Mouse (Mus musculus) small intestine, adult 2 months (tissue): ENCODE data around the gene Dad1. TPM values are rescaled to one million over a fixed set of nuclear protein-coding genes. Genes with fewer than 3 reads are reported as not detected.

Experiments used
- H3K27ac ChIP-seq: fragments of 200-500 bp; 2 replicates; pipeline ENCODE4 v1.5.1; 2012; ENCODE audit warnings: low read depth, low read length, control low read depth, inconsistent platforms; ENCODE audit not compliant: insufficient read depth
- H3K27me3 ChIP-seq: fragments of 200-500 bp; 2 replicates; pipeline ENCODE4 v1.6.1; 2012; ENCODE audit warnings: mild to moderate bottlenecking, moderate library complexity, low read length, inconsistent platforms; ENCODE audit not compliant: control insufficient read depth, insufficient read depth
- H3K36me3 ChIP-seq: fragments of 200-500 bp; 2 replicates; pipeline ENCODE4 v1.6.1; 2012; ENCODE audit warnings: mild to moderate bottlenecking, low read length, control low read depth, inconsistent platforms; ENCODE audit not compliant: control insufficient read depth, insufficient read depth
- H3K4me1 ChIP-seq: fragments of 200-500 bp; 2 replicates; pipeline ENCODE4 v1.6.1; 2012; ENCODE audit warnings: low read length, inconsistent platforms, mixed read lengths; ENCODE audit not compliant: control insufficient read depth, insufficient read depth, insufficient read length
- H3K4me3 ChIP-seq: fragments of 200-500 bp; 2 replicates; pipeline ENCODE4 v1.5.1; 2012; ENCODE audit warnings: low read depth, mild to moderate bottlenecking, control low read depth, inconsistent platforms, low read length, moderate library complexity
- CTCF ChIP-seq: fragments of 200-500 bp; IDR thresholded peaks from 2 replicates; pipeline ENCODE4 v1.5.1; 2012; ENCODE audit warnings: low read depth, mild to moderate bottlenecking, control low read depth, inconsistent platforms, low read length, moderate library complexity, mixed read lengths; ENCODE audit not compliant: insufficient replicate concordance, insufficient read length; ENCODE audit errors: extremely low read depth
- POLR2A ChIP-seq: fragments of 200-500 bp; IDR thresholded peaks from 2 replicates; pipeline ENCODE4 v1.6.1; 2012; ENCODE audit warnings: low read depth, mild to moderate bottlenecking, control low read depth, inconsistent platforms, low read length, moderate library complexity
- WGBS: fragments of 180-500 bp; shearing (Covaris S2); methylation state at CpG from one replicate; pipeline ENCODE4 v1.1.7; 2018; 5-methylcytosine and 5-hydroxymethylcytosine counted together
- polyA plus RNA-seq: library from polyadenylated mRNA; depleted of rRNA; stranded (reverse); fragments of >200 nt; gene quantifications from 2 replicates; pipeline ENCODE4 v1.2.3, GENCODE M21; 2012

The Dad1 gene
- polyA plus RNA-seq, 1 experiment: 627 TPM

DNA sequence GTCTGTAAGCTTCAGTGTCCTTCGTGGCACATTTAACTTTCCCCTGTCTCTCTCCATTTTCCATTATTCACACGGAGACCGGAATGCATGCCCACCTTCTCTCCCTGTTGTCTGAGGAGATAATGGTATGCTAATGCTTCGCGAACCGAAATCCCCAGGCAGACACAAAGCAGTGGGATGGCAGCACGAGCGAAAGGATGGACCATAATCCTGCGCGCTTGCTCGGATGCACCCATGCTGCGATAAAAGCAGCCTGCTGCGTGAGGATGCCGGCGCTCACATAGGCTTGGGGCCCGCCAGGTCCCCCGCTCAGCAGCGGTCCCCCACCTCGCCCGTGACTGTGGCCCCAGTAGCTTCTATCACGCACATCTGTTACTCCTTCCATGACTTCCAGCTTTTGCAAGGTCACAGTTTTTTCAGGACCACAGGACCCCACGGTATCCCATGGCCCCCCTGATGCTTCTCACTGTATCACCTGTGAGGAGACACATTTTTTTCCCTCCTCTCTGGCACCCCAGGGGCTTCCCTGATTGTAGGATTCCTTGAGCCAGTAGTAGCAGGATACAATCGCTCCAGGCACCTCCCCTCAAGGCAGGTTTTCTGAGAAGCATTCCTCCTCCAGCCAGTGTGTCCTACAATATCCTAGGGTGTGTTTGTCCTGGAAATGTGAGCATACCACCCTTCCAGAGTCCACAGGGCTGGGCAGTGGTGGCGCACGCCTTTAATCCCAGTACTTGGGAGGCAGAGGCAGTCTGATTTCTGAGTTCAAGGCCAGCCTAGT lies 24.8 kb downstream of the Dad1 start:
- Histone ChIP-seq H3K36me3 (no peaks in the 10 kb centered on the region), H3K27me3 (no peaks in the 10 kb centered on the region), H3K27ac (peak overlapping the region; percentile 18; the same call in 1 of the 2 replicates), H3K4me1 (peaks cover 43% of the 10 kb centered on the region), H3K4me3 (no peak overlapping the region)
- TF ChIP-seq CTCF (no peak), POLR2A (no peak)
- WGBS: 81% methylated on average over 25 of the region's 25 CpGs

DNA sequence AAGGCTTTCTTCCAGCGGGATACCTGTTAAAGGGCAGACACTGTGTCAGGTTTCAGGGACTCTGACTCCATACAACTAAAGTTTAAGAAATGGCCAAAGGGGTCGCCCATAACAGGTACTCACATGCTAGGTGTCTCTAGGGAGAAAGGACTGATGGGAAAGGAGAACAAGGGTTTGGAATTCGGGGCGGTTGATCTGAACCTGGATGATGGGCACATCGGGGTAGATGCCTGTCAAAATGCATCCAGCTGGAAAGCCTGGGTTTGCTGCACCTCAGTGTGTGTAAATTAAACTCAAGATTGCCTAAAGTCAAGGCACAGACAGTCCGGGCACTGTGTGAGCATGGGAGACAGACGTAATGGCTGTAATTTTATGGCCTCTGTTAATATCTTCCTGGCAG lies 25.4 kb downstream of the Dad1 start:
- Histone ChIP-seq H3K36me3 (no peaks in the 10 kb centered on the region), H3K27ac (peak overlapping the region; percentile 18; the same call in 1 of the 2 replicates), H3K4me1 (peaks cover 37% of the 10 kb centered on the region), H3K4me3 (no peak overlapping the region), H3K27me3 (no peaks in the 10 kb centered on the region)
- WGBS: 40% methylated on average over 7 of the region's 7 CpGs
- TF ChIP-seq POLR2A: no peak
- no peak for TF ChIP-seq CTCF

GRCm38 (mm10) chr14:54227911-54228451 lies 25.9 kb downstream of the Dad1 start:
- no peaks in the 10 kb centered on the region for H3K36me3 ChIP-seq
- H3K27ac ChIP-seq: peak overlapping the region; percentile 93
- H3K4me3 ChIP-seq: peak overlapping the region; percentile 40
- H3K4me1 ChIP-seq: peaks cover 37% of the 10 kb centered on the region
- no peaks in the 10 kb centered on the region for H3K27me3 ChIP-seq
- TF ChIP-seq POLR2A (no peak), CTCF (peak; percentile 99; the same call in 1 of the 2 replicates)
- 1% methylated on average over 10 of the region's 10 CpGs for WGBS

DNA sequence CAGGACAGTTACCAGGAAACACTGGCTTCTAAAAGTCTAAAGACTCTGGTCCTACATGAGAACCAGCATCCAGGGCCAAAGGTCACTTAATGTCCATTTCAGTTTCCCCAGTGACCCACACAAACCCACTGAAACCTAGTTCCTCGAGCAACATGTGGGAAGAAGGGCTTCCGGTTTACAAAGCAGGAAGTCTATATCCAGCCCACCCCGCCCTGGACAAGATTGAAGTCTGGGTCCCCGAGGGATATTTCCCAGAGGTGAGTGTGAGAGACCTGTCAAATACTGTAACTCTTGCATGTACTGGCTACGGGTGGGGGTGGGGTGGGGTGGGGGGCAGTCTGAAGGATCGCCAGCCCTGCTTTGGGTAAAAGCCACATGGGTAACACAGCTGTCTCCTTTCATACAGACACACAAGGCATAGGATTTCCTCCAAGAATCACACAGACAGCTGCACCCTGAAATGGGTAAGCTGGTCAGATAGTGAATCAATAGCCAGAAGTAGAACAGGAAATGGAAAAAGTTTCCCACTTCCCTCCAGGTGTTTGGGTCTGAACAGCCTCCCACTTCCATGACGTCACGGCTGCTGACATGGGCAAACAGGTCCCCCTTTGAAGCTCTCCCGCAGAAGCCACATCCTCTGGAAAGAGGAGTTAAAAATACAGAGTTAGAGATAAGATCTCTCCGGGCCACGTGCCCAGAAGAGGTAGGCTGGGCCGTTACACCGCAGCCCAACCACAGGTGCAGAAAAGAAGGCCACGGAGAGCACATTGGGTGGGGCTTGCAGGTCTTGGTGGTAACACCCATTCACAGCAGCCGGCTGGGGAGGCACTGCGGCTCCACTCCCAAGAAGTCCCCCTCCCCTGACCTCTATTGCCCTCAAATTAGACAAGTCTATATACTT lies 26.7 kb downstream of the Dad1 start:
- Histone ChIP-seq H3K27ac (peak overlapping the region; percentile 93), H3K36me3 (no peaks in the 10 kb centered on the region), H3K4me3 (peak overlapping the region; percentile 24), H3K4me1 (peaks cover 38% of the 10 kb centered on the region), H3K27me3 (no peaks in the 10 kb centered on the region)
- 6% methylated on average over 16 of the region's 16 CpGs for WGBS
- TF ChIP-seq CTCF (no peak), POLR2A (peak; percentile 27; the same call in 1 of the 2 replicates)

- WGBS: 89% methylated on average over 11 of the region's 11 CpGs
- Histone ChIP-seq H3K4me3 (no peak overlapping the region), H3K4me1 (peaks cover 30% of the 10 kb centered on the region), H3K27me3 (no peaks in the 10 kb centered on the region), H3K36me3 (no peaks in the 10 kb centered on the region), H3K27ac (peak overlapping the region; percentile 79)
- TF ChIP-seq POLR2A (no peak), CTCF (no peak)
These were observed 28.2 kb downstream of the Dad1 start for GRCm38 (mm10) chr14:54225725-54226124.

DNA sequence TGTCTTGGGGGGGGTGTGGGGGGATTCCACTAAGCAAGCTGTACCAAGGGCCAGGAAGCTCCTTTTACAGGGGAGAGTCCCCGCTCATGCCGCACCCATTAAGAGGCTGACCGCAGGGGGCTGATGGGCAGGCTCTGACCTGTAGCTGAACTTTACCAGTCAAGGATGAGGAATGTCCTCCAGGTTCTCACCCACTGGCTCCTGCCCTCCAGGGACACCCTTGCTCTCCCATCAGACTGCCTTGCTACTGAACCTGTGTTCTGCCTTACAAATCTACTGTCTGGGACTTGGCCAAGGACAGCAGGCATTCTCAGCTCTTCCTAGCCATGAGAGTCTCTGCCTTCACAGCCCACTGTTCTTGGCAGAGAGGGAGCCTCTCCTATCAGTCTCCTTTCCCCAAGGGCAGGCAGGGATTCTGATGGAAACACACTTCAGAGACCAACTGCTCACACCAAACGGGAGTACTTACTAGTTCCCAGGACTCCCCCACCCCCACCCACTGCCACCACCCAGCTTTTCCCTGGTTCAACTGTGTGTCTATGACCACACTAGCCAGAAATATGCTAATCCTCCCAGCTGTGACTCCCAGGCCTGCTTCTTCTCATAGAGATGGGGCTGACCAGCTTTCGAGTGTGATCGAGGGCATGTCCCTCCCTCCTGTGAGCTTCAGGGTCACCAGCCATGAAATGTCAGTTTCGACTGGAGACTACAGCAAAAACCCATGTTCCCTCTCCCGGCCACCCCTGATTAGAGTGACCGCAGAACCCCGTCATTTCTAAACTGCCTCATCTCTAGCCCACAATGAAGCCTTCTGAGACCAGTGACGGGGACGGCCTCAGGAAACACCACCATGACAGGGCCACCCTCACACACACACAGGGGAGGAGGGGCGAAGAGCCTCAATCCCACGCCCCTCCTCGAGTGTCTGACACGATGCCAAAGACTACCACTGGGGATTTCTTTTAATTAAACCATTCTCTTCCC lies 29.1 kb downstream of the Dad1 start:
- Histone ChIP-seq H3K36me3 (no peaks in the 10 kb centered on the region), H3K27ac (peak overlapping the region; percentile 57), H3K4me1 (peaks cover 28% of the 10 kb centered on the region), H3K27me3 (no peaks in the 10 kb centered on the region), H3K4me3 (no peak overlapping the region)
- WGBS: 76% methylated on average over 16 of the region's 16 CpGs
- TF ChIP-seq CTCF (no peak), POLR2A (no peak)
